Mouse (Mus musculus): ENCODE results near the gene Cd40.

The Cd40 gene

GRCm38 (mm10) chr2:165100749-165101148 lies 45.3 kb downstream of the Cd40 start:
- no peak for DNase-seq (ENCODE audit: low spot score in 2 of 2)

- DNase-seq (ENCODE audit: low spot score in 2 of 2) = no peak
These were observed 47.5 kb downstream of the Cd40 start for GRCm38 (mm10) chr2:165102920-165103319.

GRCm38 (mm10) chr2:165105513-165106079 lies 50.2 kb downstream of the Cd40 start:
- DNase-seq (ENCODE audit: low spot score in 2 of 2) = no peak

DNA sequence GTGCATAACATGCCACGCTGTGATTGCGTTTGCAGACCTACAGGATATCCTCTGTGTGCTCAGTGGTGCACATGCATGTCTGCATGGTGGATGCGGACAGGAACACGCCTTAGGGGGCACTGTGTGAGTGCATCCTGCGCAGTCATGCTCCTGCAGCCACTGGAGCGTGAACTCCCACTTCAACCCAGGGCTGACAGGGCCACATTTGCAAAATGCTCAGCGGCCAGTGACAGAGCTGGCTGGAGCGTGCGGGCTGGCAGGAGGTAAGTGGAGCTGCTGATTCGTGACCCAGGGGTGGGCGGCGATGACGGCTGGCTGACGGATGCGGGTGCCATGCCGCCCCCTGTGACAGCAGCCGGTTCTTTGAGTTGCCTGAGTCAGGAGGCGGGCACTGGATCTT lies 51.2 kb downstream of the Cd40 start:
- no peak for DNase-seq (ENCODE audit: low spot score in 2 of 2)

- peak; percentile 76 to 95 for DNase-seq (ENCODE audit: low spot score in 2 of 2)
These were observed 56.7 kb downstream of the Cd40 start for GRCm38 (mm10) chr2:165112149-165112548.

DNA sequence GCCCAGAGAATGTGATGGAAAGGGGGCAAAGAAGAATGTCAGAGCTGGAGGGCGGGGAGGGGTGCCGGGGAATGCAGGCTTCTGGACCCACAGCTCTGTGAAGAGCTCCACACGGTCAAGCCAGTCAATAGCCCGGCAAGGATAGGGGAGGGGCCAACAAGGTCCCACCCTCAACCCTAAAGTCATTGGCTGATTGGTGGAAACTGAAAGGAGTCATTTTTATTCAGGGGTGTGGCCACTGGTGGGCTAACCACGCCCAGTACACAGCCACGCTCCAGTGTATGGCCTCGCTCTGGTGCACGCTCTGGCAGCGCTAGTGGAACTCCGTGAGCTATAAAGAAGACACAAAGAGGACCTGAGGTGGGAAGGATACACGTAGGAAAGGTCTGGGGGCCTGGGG lies 58.3 kb downstream of the Cd40 start:
- no peak for DNase-seq (ENCODE audit: low spot score in 2 of 2)

DNA sequence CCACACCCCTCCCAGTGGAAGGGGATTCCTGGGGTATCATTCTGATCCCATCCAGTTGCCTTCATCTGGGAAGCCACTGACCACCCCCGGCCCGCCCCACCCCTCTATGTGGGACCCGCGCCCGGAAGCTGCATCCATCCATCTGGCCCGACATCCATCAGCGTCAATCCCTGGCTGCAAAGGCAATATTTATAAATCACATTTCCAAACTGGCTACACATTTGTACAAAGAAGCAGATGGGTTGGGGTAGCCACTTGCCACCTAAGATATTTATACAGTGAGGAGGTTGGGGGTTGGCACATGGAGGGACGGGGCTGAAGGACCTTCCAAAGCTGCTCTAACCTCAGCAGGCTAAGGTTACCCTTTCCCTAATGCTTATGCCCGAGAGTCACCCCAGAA lies 65.3 kb downstream of the Cd40 start:
- no peak for DNase-seq (ENCODE audit: low spot score in 2 of 2)

- DNase-seq (ENCODE audit: low spot score in 2 of 2) = no peak
These were observed 65.9 kb downstream of the Cd40 start for GRCm38 (mm10) chr2:165121206-165121840.
